Mouse (Mus musculus): ENCODE data around the gene Wdr37.

The Wdr37 gene

GRCm38 (mm10) chr13:8839937-8840336, 31.8 kb downstream of the Wdr37 start:
- DNase-seq = no peak

DNA sequence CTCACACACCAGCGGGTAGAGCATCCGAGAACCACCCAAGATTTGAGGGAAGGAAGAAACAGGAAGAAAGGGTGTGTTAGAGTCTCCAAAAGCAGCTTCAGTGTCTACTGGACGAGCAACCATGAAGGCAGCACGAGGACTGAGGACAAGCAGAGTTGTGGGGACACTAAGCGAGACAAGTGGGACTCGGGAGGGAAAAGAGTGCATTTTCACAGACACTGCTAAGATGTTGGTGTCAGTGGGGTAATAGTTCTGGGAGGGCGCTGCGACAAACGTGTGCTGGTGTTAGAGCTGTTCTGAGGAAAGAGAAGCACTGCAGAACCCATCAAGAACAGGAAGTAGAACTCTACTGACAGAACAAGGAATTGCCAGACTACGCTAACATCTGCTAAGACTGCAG, 32.6 kb downstream of the Wdr37 start:
- no peak for DNase-seq

DNA sequence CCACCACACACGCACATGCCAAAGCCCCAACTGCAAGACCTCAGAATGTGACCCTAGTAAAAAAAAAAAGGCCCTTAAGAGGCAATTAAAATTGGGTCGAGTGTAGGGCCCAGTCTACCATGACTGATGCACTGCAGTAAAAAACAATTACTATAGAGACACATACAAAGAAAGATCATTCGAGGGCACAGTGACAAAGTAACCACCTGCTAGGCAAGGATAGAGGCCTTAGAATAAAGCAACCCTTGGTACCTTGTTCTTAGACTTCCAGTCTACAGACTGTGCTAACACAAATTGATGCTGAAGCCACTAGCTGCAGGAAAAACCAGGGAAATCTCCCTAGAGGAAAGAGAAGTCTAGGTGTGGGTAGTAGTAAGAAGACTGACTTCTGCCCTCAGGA, 33.3 kb downstream of the Wdr37 start:
- DNase-seq = no peak

- DNase-seq = no peak
Measured at GRCm38 (mm10) chr13:8834573-8834972, 37.1 kb downstream of the Wdr37 start.

DNA sequence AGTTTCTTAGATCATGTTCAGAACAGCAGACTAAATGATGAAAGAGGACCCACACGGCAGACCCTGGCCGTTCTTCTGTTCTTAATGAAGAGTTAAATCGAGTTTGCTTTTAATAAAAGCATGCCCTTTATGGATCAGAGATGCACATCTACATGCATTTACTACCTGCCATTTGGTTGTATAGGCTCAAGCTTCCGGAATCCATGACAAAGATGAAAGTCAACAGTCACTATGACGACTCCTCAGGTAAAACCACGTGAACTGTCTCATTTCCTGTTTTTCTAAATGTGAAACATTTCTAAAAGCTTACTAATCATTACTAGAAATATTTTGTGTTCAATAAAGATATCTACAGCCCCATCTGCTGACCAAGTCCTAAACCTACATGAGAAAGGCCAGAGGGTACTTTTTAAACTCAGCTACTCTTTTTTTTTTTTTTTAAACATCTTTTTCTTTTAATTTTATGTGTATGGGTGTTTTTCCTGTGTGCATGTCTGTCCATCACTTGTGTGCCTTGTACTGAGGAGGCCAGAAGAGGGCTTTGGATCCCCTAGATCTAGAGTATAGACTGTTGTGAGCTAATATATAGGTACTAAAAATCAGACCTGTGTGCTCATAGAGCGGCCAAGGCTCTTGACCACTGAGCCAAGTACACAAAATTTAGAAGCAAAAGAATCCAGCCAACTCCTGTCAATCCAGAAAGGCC, 40.0 kb downstream of the Wdr37 start:
- DNase-seq = no peak

GRCm38 (mm10) chr13:8830696-8831095, 41.0 kb downstream of the Wdr37 start:
- DNase-seq = no peak

DNA sequence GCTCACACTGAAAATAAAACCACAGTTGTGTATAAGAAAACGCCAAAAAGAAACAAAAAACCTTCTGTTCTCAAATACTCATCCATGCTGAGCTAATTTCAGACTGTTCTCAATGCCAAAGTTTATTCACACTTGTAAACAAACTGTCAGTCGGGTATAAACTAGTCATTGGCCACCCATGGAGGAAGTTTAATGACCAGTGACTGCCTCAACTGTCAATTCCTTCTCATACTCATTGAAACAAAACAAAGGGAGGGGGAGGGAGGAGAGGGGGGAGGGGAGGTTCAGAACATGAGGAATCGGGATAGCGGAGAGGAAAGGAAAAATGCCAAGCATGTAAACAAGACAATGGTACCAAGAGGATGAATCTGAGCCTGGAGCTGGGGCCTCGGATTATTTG, 41.9 kb downstream of the Wdr37 start:
- DNase-seq = no peak

DNA sequence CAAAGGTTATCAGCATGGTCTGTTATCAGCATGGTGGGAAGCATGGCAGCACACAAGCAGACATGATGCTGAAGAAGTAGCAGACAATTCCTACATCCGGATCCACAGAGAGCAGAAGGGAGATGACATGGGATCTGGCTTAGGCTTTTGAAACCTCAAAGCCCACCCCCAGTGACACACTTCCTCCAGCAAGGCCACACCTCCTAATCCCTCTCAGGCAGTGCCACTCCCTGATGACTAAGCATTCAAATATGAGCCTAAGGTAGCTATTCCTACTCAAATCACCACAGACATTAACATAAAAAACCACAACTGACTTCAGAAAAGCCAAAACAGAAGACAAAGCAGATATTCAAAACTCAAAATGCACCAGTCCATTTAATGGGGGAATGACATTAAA, 42.8 kb downstream of the Wdr37 start:
- DNase-seq = no peak

GRCm38 (mm10) chr13:8823546-8823945, 48.2 kb downstream of the Wdr37 start:
- no peak for DNase-seq

DNA sequence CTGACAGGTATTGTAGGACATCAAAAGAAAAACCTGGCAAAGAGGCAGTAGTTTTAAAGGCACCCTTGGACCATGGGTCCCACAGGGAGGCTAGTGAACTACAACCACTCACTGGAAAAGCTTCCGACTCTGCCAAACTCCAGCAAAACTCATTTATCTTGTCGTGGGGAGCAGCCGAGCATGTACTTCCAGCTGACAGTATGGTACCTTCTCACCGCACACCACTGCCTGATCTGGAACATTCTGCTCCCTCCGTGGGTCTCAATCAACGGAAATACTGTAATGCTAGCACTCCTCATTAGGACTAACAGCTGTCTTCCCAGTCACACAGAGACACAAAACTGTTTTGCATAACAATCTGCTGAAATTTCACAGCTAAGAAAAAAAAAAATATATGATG, 48.6 kb downstream of the Wdr37 start:
- DNase-seq = no peak

- DNase-seq = no peak
Measured at GRCm38 (mm10) chr13:8822201-8822600, 49.5 kb downstream of the Wdr37 start.

DNA sequence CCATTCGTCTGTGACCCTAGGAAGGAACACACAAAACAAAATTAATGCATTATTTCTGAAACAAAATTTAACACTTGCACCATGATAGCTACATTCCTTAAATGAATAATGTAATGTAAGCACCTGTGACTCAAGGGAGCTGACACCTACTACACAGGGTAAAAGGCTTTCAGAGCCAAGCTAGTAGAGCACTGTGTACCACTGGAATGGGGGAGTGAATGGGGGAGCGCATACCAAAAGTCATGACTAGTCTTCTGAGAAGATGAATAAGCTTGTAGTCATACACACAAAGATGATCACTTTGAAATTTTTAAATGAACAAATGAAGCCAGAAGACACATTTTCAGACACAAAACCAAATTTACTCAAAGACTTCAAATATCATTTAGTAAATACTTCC, 65.8 kb downstream of the Wdr37 start:
- no peak for DNase-seq

DNA sequence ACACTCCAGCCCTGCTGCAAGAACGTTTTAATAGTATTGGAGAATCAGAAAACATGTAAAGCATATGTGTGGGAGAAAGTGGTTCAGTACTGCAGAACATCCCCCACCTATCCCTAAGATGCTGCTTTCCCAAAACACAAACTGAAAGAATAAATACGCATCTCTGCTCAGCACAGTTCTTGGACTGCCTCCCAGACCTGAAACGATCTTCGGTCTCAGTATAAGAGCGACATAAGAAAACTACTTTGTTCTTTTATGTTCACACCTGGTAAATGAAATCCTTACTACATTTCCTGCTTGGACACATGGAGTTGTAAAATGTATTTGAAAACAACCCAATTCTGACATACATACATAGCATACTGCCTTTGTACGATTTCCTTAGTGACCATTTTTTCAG, 71.1 kb downstream of the Wdr37 start:
- no peak for DNase-seq

DNA sequence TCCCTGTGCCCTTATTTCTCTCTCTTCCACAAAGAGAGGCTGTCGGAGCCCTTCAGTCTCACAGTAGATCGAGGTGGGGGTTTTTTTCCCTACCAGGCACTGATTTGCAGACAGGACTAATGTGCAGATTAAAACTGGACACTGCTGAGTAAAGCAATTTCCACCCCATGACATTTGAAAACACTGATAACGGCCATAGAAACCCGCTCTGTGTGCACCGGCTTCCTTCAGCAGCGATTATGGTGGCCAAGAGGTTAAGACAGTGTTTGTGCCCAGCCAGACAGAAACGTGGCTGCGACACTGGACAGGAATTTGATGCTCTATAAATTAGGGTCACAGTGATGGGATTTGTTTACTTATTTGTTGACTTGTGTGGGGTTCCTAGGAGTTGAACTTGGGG, 78.5 kb downstream of the Wdr37 start:
- DNase-seq = no peak

- peak; percentile 55 to 62 for DNase-seq
Measured at GRCm38 (mm10) chr13:8785185-8785584, 86.5 kb downstream of the Wdr37 start.

DNA sequence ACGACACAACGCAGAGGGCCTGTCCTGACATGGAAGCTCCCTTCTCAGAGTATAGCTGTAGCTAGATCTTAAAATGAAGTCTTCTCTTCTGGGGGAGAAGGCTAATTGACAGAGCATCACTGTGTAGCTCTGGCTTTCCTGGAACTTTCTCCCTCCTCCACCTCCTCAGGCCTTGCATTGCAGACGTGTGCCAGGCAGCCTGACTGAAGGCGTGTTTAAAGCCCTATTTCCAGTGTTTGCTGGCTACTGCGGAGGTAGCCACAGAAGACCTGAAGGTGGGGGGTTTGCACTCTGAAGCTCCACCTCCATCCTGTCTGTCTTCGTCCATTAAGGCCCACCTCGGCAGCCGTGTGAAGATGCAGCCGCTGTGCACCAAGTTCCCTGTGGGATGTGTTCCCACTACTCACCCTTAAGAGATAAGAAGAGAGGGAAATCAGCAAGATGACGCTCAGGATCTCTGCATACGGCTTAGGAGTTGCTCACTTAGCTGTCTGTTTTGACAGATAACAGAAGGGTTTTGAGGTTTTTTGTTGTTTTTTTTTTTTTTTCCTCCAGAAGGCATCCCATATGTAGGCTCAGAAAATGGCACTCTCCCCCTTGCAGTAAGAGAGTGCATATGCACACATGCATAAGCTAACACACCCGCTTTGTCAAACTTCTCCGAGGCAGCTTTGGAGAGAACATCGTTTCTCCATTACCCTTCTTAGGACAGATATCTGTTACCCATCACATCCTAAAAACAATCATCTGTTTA, 87.2 kb downstream of the Wdr37 start:
- no peak for DNase-seq

- DNase-seq = no peak
Measured at GRCm38 (mm10) chr13:8783686-8784307, 87.9 kb downstream of the Wdr37 start.

DNA sequence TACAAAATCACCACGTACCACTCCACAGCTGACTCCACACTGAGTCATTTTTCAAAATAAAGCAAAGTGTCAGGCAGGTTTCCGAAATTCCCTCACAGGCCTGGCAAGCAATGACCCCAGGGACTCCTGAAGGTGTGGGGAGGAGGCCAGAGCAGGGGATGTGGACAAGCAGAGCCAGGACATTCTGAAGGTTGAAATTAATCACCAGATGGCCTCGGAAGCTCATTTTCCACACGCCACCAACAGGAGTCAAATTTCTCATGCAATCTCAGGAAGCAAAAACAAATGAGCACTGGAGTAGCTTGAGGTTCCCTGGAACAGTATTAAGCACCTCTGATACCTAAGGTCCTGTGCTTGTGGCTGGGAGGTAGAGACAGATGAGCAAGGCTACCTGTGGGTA, 89.1 kb downstream of the Wdr37 start:
- DNase-seq = peak; percentile 49 to 51

DNA sequence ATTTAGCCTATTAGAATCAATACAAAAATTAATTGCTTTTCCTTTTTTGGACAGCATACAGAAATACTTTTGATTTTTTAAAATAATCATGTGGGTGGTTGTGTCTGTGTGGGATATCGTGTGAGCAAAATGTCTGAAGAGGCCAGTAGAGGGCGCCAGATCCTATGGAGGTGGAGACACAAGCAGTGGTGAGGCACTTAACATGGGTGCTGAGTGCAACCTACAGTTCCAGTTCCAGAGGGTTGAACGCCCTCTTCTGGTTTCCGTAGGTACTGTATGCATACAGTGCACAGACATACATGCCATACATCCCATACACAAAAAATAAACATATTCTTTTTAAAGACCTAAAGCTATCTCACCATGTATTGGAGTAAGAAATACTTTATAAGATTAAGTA, 91.3 kb downstream of the Wdr37 start:
- peak; percentile 35 to 40 for DNase-seq

GRCm38 (mm10) chr13:8770616-8771015, 101.1 kb downstream of the Wdr37 start:
- DNase-seq = no peak

- DNase-seq = no peak
Measured at GRCm38 (mm10) chr13:8769654-8770227, 102.0 kb downstream of the Wdr37 start.

- no peak for DNase-seq
Measured at GRCm38 (mm10) chr13:8760940-8761339, 110.8 kb downstream of the Wdr37 start.

Measured in cerebellum, postnatal 36 days (tissue).